Mouse (Mus musculus): ENCODE data around the gene Olfr1250.
"Not testable (repeated sequence)": the region's sequence is repeated elsewhere in the genome, so short reads cannot be mapped to it uniquely, and the experiment has no call there.

Gene Olfr1250

GRCm38 (mm10) chr2:89661367-89661766 lies at the start of gene Olfr1250:
Gene Olfr1250, minus strand, starts transcription at chr2:89661467.
- no peak for DNase-seq

- DNase-seq: no peak
These were observed 30.7 kb upstream of the Olfr1250 start for GRCm38 (mm10) chr2:89691980-89692379.

- DNase-seq: no peak
These were observed 10.6 kb upstream of the Olfr1250 start, which contains the start of gene Olfr1251 for GRCm38 (mm10) chr2:89671836-89672235. Gene Olfr1251, minus strand, starts transcription at chr2:89671936.

- DNase-seq: no peak
These were observed 26.4 kb downstream of the Olfr1250 start, which contains the start of gene Olfr1249 for GRCm38 (mm10) chr2:89634883-89635282. Gene Olfr1249, minus strand, starts transcription at chr2:89634983.

GRCm38 (mm10) chr2:89618145-89618544 lies 43.1 kb downstream of the Olfr1250 start, which contains the start of gene Olfr1248:
Gene Olfr1248, minus strand, starts transcription at chr2:89618245.
- not testable (repeated sequence) for DNase-seq

GRCm38 (mm10) chr2:89614030-89614429 lies 47.2 kb downstream of the Olfr1250 start, which contains the start of gene Olfr1247:
Gene Olfr1247, minus strand, starts transcription at chr2:89614130.
- no peak for DNase-seq

All from kidney, postnatal 10 days (tissue).